Mouse (Mus musculus) E14TG2a.4 (cell line): ENCODE results near the gene Fxyd2.

ENCODE experiments used
- CTCF ChIP-seq: conservative IDR thresholded peaks from 2 replicates; pipeline ENCODE4 v1.5.1; 2014; ENCODE audit warnings: low read length
- POU5F1 ChIP-seq: IDR thresholded peaks from 2 replicates; pipeline ENCODE4 v1.6.1; 2014; ENCODE audit warnings: low read length, borderline replicate concordance

GRCm38 (mm10) chr9:45371337-45371707, 28.1 kb upstream of the Fxyd2 start:
- TF ChIP-seq CTCF = no peak
- TF ChIP-seq POU5F1 = no peak
